Mouse (Mus musculus) frontal cortex, postnatal 36 days (tissue): ENCODE results near the gene Cd160.

Source experiments
- DNase-seq, 2 experiments: peaks; one replicate each; pipeline ENCODE4 v3.0.0; 2022; ENCODE audit warnings: low spot score in 2 of 2

Cd160 gene

GRCm38 (mm10) chr3:96759695-96760094, 69.5 kb downstream of the Cd160 start:
- DNase-seq, result peak; percentile 39 to 53

GRCm38 (mm10) chr3:96757691-96758090, 71.5 kb downstream of the Cd160 start:
- DNase-seq, result no peak

GRCm38 (mm10) chr3:96755935-96756334, 73.2 kb downstream of the Cd160 start:
- DNase-seq, result no peak
